Mouse (Mus musculus): Measurements from ENCODE around the gene Gpc6. TPM values are rescaled to one million over a fixed set of nuclear protein-coding genes. Genes with fewer than 3 reads are reported as not detected.

The Gpc6 gene
- polyA plus RNA-seq, 1 experiment from 2014 or later, result 11.4 TPM

GRCm38 (mm10) chr14:117106900-117107299, 181.8 kb downstream of the Gpc6 start:
- 83% methylated on average over 4 of the region's 4 CpGs for WGBS

GRCm38 (mm10) chr14:117113153-117113552, 188.0 kb downstream of the Gpc6 start:
- Histone ChIP-seq H3K4me2 (replicated peaks; ENCODE audit: low read depth) (no peak overlapping the region), H3K4me3 (ENCODE audit: low read depth, low read length) (no peak overlapping the region), H3K9ac (ENCODE audit: low read length) (no peak overlapping the region), H3K27me3 (ENCODE audit: control insufficient read depth, insufficient read depth, low read length) (no peaks in the 10 kb centered on the region), H3K27ac (replicated peaks) (no peak overlapping the region), H3K9me3 (ENCODE audit: control insufficient read depth, low read length) (no peaks in the 10 kb centered on the region), H3K36me3 (ENCODE audit: control insufficient read depth, insufficient read depth, low read length) (no peaks in the 10 kb centered on the region), H3K4me1 (replicated peaks; ENCODE audit: control insufficient read depth, insufficient read depth) (no peaks in the 10 kb centered on the region)
- DNase-seq (ENCODE audit: low spot score) (peak; percentile 19), ATAC-seq (ENCODE audit: low FRiP score, low TSS enrichment) (peak; percentile 82; the same call in 1 of the 2 replicates)
- WGBS, result 60% methylated on average over 3 of the region's 3 CpGs
- TF ChIP-seq CTCF (IDR thresholded peaks at IDR 0.05; ENCODE audit: low read depth) (no peak), EP300 (optimal IDR thresholded peaks at IDR 0.05) (no peak)

More at GRCm38 (mm10) chr14:117106900-117107299, 181.8 kb downstream of the Gpc6 start:
- H3K4me1 ChIP-seq (replicated peaks; ENCODE audit: control insufficient read depth, insufficient read depth), result no peaks in the 10 kb centered on the region
- no peak for ATAC-seq (ENCODE audit: low FRiP score, low TSS enrichment)
- no peak overlapping the region for H3K27ac ChIP-seq (replicated peaks)
- no peak overlapping the region for H3K4me2 ChIP-seq (replicated peaks; ENCODE audit: low read depth)
- no peak overlapping the region for H3K9ac ChIP-seq (ENCODE audit: low read length)
- no peak for TF ChIP-seq CTCF (IDR thresholded peaks at IDR 0.05; ENCODE audit: low read depth)
- no peak for TF ChIP-seq EP300 (optimal IDR thresholded peaks at IDR 0.05)
- DNase-seq (ENCODE audit: low spot score), result no peak
- H3K36me3 ChIP-seq (ENCODE audit: control insufficient read depth, insufficient read depth, low read length), result no peaks in the 10 kb centered on the region
- no peaks in the 10 kb centered on the region for H3K27me3 ChIP-seq (ENCODE audit: control insufficient read depth, insufficient read depth, low read length)
- no peaks in the 10 kb centered on the region for H3K9me3 ChIP-seq (ENCODE audit: control insufficient read depth, low read length)
- no peak overlapping the region for H3K4me3 ChIP-seq (ENCODE audit: low read depth, low read length)

GRCm38 (mm10) chr14:117122036-117122435, 196.9 kb downstream of the Gpc6 start:
- Histone ChIP-seq H3K36me3 (ENCODE audit: control insufficient read depth, insufficient read depth, low read length) (no peaks in the 10 kb centered on the region), H3K9ac (ENCODE audit: low read length) (no peak overlapping the region), H3K27me3 (ENCODE audit: control insufficient read depth, insufficient read depth, low read length) (no peaks in the 10 kb centered on the region), H3K4me1 (replicated peaks; ENCODE audit: control insufficient read depth, insufficient read depth) (no peaks in the 10 kb centered on the region), H3K4me2 (replicated peaks; ENCODE audit: low read depth) (no peak overlapping the region), H3K4me3 (ENCODE audit: low read depth, low read length) (no peak overlapping the region), H3K9me3 (ENCODE audit: control insufficient read depth, low read length) (no peaks in the 10 kb centered on the region), H3K27ac (replicated peaks) (no peak overlapping the region)
- DNase-seq (ENCODE audit: low spot score), result no peak
- TF ChIP-seq EP300 (optimal IDR thresholded peaks at IDR 0.05), result no peak
- no peak for TF ChIP-seq CTCF (IDR thresholded peaks at IDR 0.05; ENCODE audit: low read depth)
- 50% methylated on average over 1 of the region's 1 CpGs for WGBS
- ATAC-seq (ENCODE audit: low FRiP score, low TSS enrichment), result no peak

GRCm38 (mm10) chr14:117130334-117130733, 205.2 kb downstream of the Gpc6 start:
- H3K4me3 ChIP-seq (ENCODE audit: low read depth, low read length), result no peak overlapping the region
- WGBS, result 11% methylated on average over 1 of the region's 1 CpGs
- no peak overlapping the region for H3K9ac ChIP-seq (ENCODE audit: low read length)
- no peak overlapping the region for H3K4me2 ChIP-seq (replicated peaks; ENCODE audit: low read depth)
- H3K27me3 ChIP-seq (ENCODE audit: control insufficient read depth, insufficient read depth, low read length), result no peaks in the 10 kb centered on the region
- no peak for ATAC-seq (ENCODE audit: low FRiP score, low TSS enrichment)
- H3K9me3 ChIP-seq (ENCODE audit: control insufficient read depth, low read length), result no peaks in the 10 kb centered on the region
- no peak overlapping the region for H3K27ac ChIP-seq (replicated peaks)
- H3K4me1 ChIP-seq (replicated peaks; ENCODE audit: control insufficient read depth, insufficient read depth), result no peaks in the 10 kb centered on the region
- DNase-seq (ENCODE audit: low spot score), result no peak
- no peaks in the 10 kb centered on the region for H3K36me3 ChIP-seq (ENCODE audit: control insufficient read depth, insufficient read depth, low read length)
- TF ChIP-seq EP300 (optimal IDR thresholded peaks at IDR 0.05) (no peak), CTCF (IDR thresholded peaks at IDR 0.05; ENCODE audit: low read depth) (no peak)

DNA sequence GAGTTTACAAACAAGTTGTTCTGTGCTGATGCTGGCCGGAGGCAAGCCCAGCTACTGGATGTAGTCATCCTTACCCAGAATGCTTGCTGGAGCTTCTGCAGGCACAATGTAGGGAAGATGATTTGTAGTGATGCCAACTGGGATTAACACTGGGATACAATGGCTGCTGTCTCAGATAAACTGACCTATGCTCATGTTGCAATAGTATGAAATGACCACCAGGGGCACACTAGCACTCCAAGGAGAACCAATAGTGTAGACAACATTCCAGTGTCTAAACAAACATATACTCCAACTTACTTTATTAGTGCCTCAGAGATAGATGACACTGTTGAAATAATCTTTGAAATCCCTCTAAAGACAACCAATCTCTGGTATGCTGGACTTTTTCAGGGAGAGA, 206.2 kb downstream of the Gpc6 start:
- Histone ChIP-seq H3K4me1 (replicated peaks; ENCODE audit: control insufficient read depth, insufficient read depth) (no peaks in the 10 kb centered on the region), H3K27ac (replicated peaks) (0 out of 2 replicates have a peak overlapping the region, but pooled peaks have one; percentile 24), H3K4me2 (replicated peaks; ENCODE audit: low read depth) (no peak overlapping the region), H3K36me3 (ENCODE audit: control insufficient read depth, insufficient read depth, low read length) (no peaks in the 10 kb centered on the region), H3K27me3 (ENCODE audit: control insufficient read depth, insufficient read depth, low read length) (no peaks in the 10 kb centered on the region), H3K9ac (ENCODE audit: low read length) (no peak overlapping the region), H3K9me3 (ENCODE audit: control insufficient read depth, low read length) (no peaks in the 10 kb centered on the region), H3K4me3 (ENCODE audit: low read depth, low read length) (no peak overlapping the region)
- WGBS, result 78% methylated on average over 1 of the region's 1 CpGs
- ATAC-seq (ENCODE audit: low FRiP score, low TSS enrichment) (no peak), DNase-seq (ENCODE audit: low spot score) (no peak)
- peak; percentile 62 for TF ChIP-seq CTCF (IDR thresholded peaks at IDR 0.05; ENCODE audit: low read depth)
- TF ChIP-seq EP300 (optimal IDR thresholded peaks at IDR 0.05), result no peak

- TF ChIP-seq EP300 (optimal IDR thresholded peaks at IDR 0.05), result no peak
- no peak for TF ChIP-seq CTCF (IDR thresholded peaks at IDR 0.05; ENCODE audit: low read depth)
- Histone ChIP-seq H3K36me3 (ENCODE audit: control insufficient read depth, insufficient read depth, low read length) (no peaks in the 10 kb centered on the region), H3K4me1 (replicated peaks; ENCODE audit: control insufficient read depth, insufficient read depth) (no peaks in the 10 kb centered on the region), H3K4me3 (ENCODE audit: low read depth, low read length) (no peak overlapping the region), H3K27ac (replicated peaks) (no peak overlapping the region), H3K9me3 (ENCODE audit: control insufficient read depth, low read length) (no peaks in the 10 kb centered on the region), H3K27me3 (ENCODE audit: control insufficient read depth, insufficient read depth, low read length) (no peaks in the 10 kb centered on the region), H3K4me2 (replicated peaks; ENCODE audit: low read depth) (no peak overlapping the region), H3K9ac (ENCODE audit: low read length) (no peak overlapping the region)
- WGBS, result 41% methylated on average over 6 of the region's 6 CpGs
- no peak for ATAC-seq (ENCODE audit: low FRiP score, low TSS enrichment)
- no peak for DNase-seq (ENCODE audit: low spot score)
Measured at GRCm38 (mm10) chr14:117141077-117141848, 216.1 kb downstream of the Gpc6 start.

All from stomach, postnatal 0 days (tissue).